Mouse (Mus musculus): ENCODE data around the gene Casc4. TPM values are rescaled to one million over a fixed set of nuclear protein-coding genes. Genes with fewer than 3 reads are reported as not detected.

The Casc4 gene
- polyA plus RNA-seq, 1 experiment from 2014 or later: 15.7 TPM

- TF ChIP-seq CTCF (IDR thresholded peaks at IDR 0.05; ENCODE audit: low read depth): no peak
- TF ChIP-seq EP300 (optimal IDR thresholded peaks at IDR 0.05): no peak
- H3K27ac ChIP-seq (replicated peaks): no peak overlapping the region
- DNase-seq (ENCODE audit: low spot score) (no peak), ATAC-seq (ENCODE audit: low FRiP score, low TSS enrichment) (no peak)
- H3K9me3 ChIP-seq (ENCODE audit: control insufficient read depth, low read length): no peaks in the 10 kb centered on the region
- no peak overlapping the region for H3K9ac ChIP-seq (ENCODE audit: low read length)
- no peaks in the 10 kb centered on the region for H3K27me3 ChIP-seq (ENCODE audit: control insufficient read depth, insufficient read depth, low read length)
- H3K4me2 ChIP-seq (replicated peaks; ENCODE audit: low read depth): no peak overlapping the region
- H3K36me3 ChIP-seq (ENCODE audit: control insufficient read depth, insufficient read depth, low read length): no peaks in the 10 kb centered on the region
- no peak overlapping the region for H3K4me3 ChIP-seq (ENCODE audit: low read depth, low read length)
- 100% methylated on average over 1 of the region's 1 CpGs for WGBS
- no peaks in the 10 kb centered on the region for H3K4me1 ChIP-seq (replicated peaks; ENCODE audit: control insufficient read depth, insufficient read depth)
These were observed 19.6 kb downstream of the Casc4 start for GRCm38 (mm10) chr2:121886406-121886805.

GRCm38 (mm10) chr2:121888720-121889497, 22.1 kb downstream of the Casc4 start:
- Histone ChIP-seq H3K27ac (replicated peaks) (no peak overlapping the region), H3K4me1 (replicated peaks; ENCODE audit: control insufficient read depth, insufficient read depth) (no peaks in the 10 kb centered on the region), H3K9me3 (ENCODE audit: control insufficient read depth, low read length) (no peaks in the 10 kb centered on the region), H3K4me2 (replicated peaks; ENCODE audit: low read depth) (no peak overlapping the region), H3K4me3 (ENCODE audit: low read depth, low read length) (no peak overlapping the region), H3K9ac (ENCODE audit: low read length) (no peak overlapping the region), H3K36me3 (ENCODE audit: control insufficient read depth, insufficient read depth, low read length) (no peaks in the 10 kb centered on the region), H3K27me3 (ENCODE audit: control insufficient read depth, insufficient read depth, low read length) (no peaks in the 10 kb centered on the region)
- 71% methylated on average over 3 of the region's 3 CpGs for WGBS
- ATAC-seq (ENCODE audit: low FRiP score, low TSS enrichment) (no peak), DNase-seq (ENCODE audit: low spot score) (no peak)
- TF ChIP-seq EP300 (optimal IDR thresholded peaks at IDR 0.05) (no peak), CTCF (IDR thresholded peaks at IDR 0.05; ENCODE audit: low read depth) (no peak)

- no peak overlapping the region for H3K4me2 ChIP-seq (replicated peaks; ENCODE audit: low read depth)
- ATAC-seq (ENCODE audit: low FRiP score, low TSS enrichment) (no peak), DNase-seq (ENCODE audit: low spot score) (no peak)
- TF ChIP-seq EP300 (optimal IDR thresholded peaks at IDR 0.05) (no peak), CTCF (IDR thresholded peaks at IDR 0.05; ENCODE audit: low read depth) (no peak)
- H3K4me1 ChIP-seq (replicated peaks; ENCODE audit: control insufficient read depth, insufficient read depth): no peaks in the 10 kb centered on the region
- no peak overlapping the region for H3K4me3 ChIP-seq (ENCODE audit: low read depth, low read length)
- H3K27ac ChIP-seq (replicated peaks): no peak overlapping the region
- H3K9me3 ChIP-seq (ENCODE audit: control insufficient read depth, low read length): no peaks in the 10 kb centered on the region
- H3K9ac ChIP-seq (ENCODE audit: low read length): no peak overlapping the region
- H3K36me3 ChIP-seq (ENCODE audit: control insufficient read depth, insufficient read depth, low read length): no peaks in the 10 kb centered on the region
- no peaks in the 10 kb centered on the region for H3K27me3 ChIP-seq (ENCODE audit: control insufficient read depth, insufficient read depth, low read length)
- 58% methylated on average over 2 of the region's 2 CpGs for WGBS
These were observed 28.5 kb downstream of the Casc4 start for GRCm38 (mm10) chr2:121895261-121895660.

- 79% methylated on average over 1 of the region's 1 CpGs for WGBS
- no peak overlapping the region for H3K27ac ChIP-seq (replicated peaks)
- H3K9me3 ChIP-seq (ENCODE audit: control insufficient read depth, low read length): no peaks in the 10 kb centered on the region
- no peak overlapping the region for H3K4me3 ChIP-seq (ENCODE audit: low read depth, low read length)
- H3K4me1 ChIP-seq (replicated peaks; ENCODE audit: control insufficient read depth, insufficient read depth): no peaks in the 10 kb centered on the region
- no peak overlapping the region for H3K4me2 ChIP-seq (replicated peaks; ENCODE audit: low read depth)
- no peak for TF ChIP-seq EP300 (optimal IDR thresholded peaks at IDR 0.05)
- no peak for TF ChIP-seq CTCF (IDR thresholded peaks at IDR 0.05; ENCODE audit: low read depth)
- H3K36me3 ChIP-seq (ENCODE audit: control insufficient read depth, insufficient read depth, low read length): no peaks in the 10 kb centered on the region
- H3K27me3 ChIP-seq (ENCODE audit: control insufficient read depth, insufficient read depth, low read length): no peaks in the 10 kb centered on the region
- no peak overlapping the region for H3K9ac ChIP-seq (ENCODE audit: low read length)
- DNase-seq (ENCODE audit: low spot score) (no peak), ATAC-seq (ENCODE audit: low FRiP score, low TSS enrichment) (no peak)
These were observed 30.1 kb downstream of the Casc4 start for GRCm38 (mm10) chr2:121896825-121897224.

GRCm38 (mm10) chr2:121909975-121910374, 43.2 kb downstream of the Casc4 start:
- H3K36me3 ChIP-seq (ENCODE audit: control insufficient read depth, insufficient read depth, low read length): no peaks in the 10 kb centered on the region
- WGBS: 70% methylated on average over 3 of the region's 3 CpGs
- H3K27ac ChIP-seq (replicated peaks): no peak overlapping the region
- TF ChIP-seq CTCF (IDR thresholded peaks at IDR 0.05; ENCODE audit: low read depth) (peak; percentile 55; the same call in 1 of the 2 replicates), EP300 (optimal IDR thresholded peaks at IDR 0.05) (no peak)
- H3K4me1 ChIP-seq (replicated peaks; ENCODE audit: control insufficient read depth, insufficient read depth): no peaks in the 10 kb centered on the region
- no peaks in the 10 kb centered on the region for H3K9me3 ChIP-seq (ENCODE audit: control insufficient read depth, low read length)
- ATAC-seq (ENCODE audit: low FRiP score, low TSS enrichment): no peak
- no peaks in the 10 kb centered on the region for H3K27me3 ChIP-seq (ENCODE audit: control insufficient read depth, insufficient read depth, low read length)
- H3K4me3 ChIP-seq (ENCODE audit: low read depth, low read length): no peak overlapping the region
- no peak overlapping the region for H3K9ac ChIP-seq (ENCODE audit: low read length)
- no peak for DNase-seq (ENCODE audit: low spot score)
- H3K4me2 ChIP-seq (replicated peaks; ENCODE audit: low read depth): no peak overlapping the region
